Mouse (Mus musculus) cerebellum, adult 11-12 months (tissue): ENCODE measurements around the gene Dcaf1.
A peak's percentile ranks its signal among the peaks of the same experiment; 100 is the strongest.

Source experiments
- DNase-seq: peaks from one replicate; pipeline ENCODE4 v3.0.0; 2022

The Dcaf1 gene

GRCm38 (mm10) chr9:106821618-106822380, at the start of gene Dcaf1:
Gene Dcaf1 (plus strand): TSS chr9:106821874.
- peak; percentile 95 for DNase-seq

DNA sequence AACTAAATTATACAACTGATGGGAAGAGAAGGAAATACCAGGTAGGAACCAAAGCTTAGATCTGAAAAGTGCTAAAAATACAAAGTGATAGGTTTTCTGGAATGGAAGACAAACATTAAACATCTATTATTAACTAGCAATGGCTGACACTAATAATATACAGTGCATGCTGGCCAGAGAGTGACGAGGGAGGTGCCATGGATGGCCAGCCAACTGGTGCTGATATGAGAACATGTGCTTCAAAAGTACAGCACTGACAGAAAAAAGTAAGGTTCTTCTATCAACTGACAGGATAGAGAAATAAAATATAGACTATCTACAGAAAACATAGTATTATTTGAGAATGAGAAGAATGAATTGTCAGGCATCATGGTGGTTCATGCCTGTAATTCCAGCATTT, 45.6 kb upstream of the Dcaf1 start:
- DNase-seq, result no peak

DNA sequence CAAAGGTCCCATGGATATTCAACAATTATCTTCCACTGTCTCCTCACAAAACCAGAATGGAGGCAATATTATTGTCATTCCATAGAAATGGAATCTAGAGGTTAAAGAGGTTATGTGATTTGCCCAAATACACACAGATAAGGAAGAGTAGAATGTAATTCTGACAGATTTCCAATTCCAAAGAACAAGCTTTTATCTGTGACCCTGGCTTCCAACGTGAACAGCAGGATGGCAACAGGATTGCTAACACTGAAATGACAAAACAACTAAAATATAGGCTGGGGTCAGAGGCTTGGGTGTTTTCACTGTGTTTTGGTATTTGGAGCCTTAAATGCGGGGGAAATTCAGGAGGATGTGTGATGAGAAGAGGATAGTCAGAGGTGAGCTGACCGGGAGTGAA, 44.3 kb upstream of the Dcaf1 start:
- DNase-seq, result no peak

- no peak for DNase-seq
These were observed 43.4 kb upstream of the Dcaf1 start for GRCm38 (mm10) chr9:106778319-106778718.

- no peak for DNase-seq
These were observed 41.6 kb upstream of the Dcaf1 start for GRCm38 (mm10) chr9:106780086-106780485.

- no peak for DNase-seq
These were observed 38.1 kb upstream of the Dcaf1 start for GRCm38 (mm10) chr9:106783554-106783953.

DNA sequence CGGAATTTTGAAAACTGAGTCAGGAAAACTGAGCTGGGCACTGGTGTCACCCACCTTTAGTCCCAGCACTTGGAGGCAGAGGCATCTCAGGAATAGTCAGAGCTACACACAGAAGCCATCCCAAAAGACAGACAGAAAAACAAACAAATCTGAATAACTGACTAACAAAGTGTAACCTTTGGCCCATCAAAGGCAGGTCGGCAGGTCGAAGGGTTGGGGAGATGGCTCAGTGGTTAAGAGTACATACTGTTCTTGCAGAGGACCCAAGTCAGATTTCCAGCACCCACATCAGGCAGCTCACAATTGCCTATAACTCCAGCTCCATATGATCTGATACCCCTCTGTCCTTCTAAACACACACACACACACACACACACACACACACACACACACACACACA, 36.5 kb upstream of the Dcaf1 start:
- DNase-seq, result no peak

DNA sequence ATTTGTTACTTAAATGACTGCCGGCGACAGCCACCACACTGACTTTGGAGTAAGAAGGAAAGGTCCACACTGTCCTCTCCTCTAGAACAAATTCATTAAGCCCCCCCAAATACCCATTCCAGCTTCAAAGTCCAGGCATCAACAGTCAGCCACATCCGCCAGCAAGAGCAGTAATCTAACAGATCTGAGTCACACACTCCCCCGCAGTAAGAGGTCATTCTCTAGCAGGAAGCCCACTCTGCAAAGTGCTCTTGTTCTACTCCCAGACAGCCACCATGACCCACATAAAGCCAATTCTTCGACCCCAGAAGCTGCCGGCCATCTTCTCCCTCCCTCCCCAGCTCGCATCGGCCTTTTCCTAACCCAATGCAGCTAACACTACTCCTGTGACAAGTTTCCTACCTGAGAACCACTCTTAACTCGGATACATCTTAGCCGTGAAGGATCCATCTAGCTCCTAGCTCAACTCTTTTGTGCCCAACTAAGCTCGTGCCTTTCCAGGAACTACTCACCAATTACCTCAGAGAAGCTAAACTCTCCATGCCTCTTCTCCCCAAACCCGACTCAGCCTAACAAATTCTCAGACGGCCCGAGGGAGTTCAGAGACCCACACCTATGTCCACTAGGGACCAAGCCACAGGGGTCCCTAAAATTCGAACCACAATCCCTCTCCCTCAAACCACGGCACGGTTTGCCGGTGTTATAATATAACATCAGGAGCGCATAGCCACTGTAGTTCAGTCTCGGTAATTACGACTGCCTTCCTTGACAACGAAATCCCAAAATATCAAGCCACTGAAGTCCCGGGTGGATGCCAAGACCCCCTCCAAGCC, 33.5 kb upstream of the Dcaf1 start:
- DNase-seq, result no peak

- peak; percentile 82 for DNase-seq
These were observed 32.8 kb upstream of the Dcaf1 start, which contains the start of gene Rad54l2 for GRCm38 (mm10) chr9:106788812-106789321. Gene Rad54l2 (minus strand): TSS chr9:106789194.

DNA sequence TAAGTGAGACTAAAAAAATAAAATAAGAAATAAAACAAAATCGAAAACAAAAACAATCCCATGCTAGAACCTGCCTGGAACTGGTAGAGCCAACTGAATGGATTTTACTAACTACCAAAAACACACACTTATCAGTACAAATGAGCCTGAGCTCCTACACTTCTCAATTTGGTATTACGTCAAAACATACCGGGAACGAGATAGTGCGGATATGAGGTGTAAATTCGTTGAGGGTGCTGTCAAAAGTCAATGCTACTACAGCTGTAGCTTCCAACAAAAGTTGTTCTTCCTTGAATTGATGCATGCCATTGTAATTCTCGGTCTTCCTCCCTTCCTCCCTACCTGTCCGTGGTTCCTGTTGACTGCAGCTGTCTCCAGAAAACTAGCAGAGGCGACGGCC, 32.3 kb upstream of the Dcaf1 start:
- no peak for DNase-seq

GRCm38 (mm10) chr9:106790831-106791230, 30.8 kb upstream of the Dcaf1 start:
- no peak for DNase-seq

DNA sequence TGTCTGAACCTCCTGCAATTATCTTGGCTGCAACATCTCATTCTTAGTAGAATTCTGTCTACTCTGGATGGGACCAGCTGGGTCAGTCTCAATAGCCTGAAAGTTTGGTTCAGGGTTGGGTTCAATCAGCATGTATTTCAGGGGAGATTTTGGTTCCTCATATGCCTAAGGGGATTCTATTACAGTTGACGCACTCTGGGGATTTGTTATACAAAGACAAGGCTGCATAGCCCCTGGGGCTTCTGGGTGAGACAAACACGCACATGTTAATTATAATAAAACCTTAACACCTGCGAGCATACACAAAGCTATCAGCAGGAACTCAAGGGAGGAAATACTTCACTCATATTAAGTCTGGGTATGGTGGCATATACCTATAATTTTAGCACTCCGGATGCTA, 15.2 kb upstream of the Dcaf1 start:
- DNase-seq, result no peak

DNA sequence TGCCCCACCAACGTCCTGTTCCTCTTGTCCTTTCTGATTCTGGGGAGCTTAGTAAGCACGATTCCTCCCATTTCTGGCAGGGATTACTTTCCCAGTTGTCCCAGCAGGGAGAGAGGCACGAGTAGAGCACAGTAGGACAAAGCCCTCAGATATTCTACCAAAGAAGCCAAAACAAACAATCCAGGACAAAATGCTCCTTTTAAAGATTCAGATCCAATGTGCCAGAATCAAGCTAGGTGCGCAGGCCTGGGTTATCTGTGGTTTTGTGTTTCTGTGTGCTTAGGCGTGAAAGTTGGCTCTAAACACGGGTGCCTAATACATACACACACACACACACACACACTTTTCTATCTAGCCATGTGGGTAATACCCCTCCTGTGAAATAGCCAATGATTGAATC, 3.5 kb upstream of the Dcaf1 start:
- no peak for DNase-seq

- DNase-seq, result peak; percentile 24
These were observed 2.5 kb upstream of the Dcaf1 start for GRCm38 (mm10) chr9:106819201-106819600.

GRCm38 (mm10) chr9:106821050-106821617, 540 bp upstream of the Dcaf1 start:
- DNase-seq, result peak; percentile 11

GRCm38 (mm10) chr9:106822381-106823104, 869 bp downstream of the Dcaf1 start:
- DNase-seq, result peak; percentile 82

- DNase-seq, result no peak
These were observed 18.9 kb downstream of the Dcaf1 start for GRCm38 (mm10) chr9:106840569-106840968.

DNA sequence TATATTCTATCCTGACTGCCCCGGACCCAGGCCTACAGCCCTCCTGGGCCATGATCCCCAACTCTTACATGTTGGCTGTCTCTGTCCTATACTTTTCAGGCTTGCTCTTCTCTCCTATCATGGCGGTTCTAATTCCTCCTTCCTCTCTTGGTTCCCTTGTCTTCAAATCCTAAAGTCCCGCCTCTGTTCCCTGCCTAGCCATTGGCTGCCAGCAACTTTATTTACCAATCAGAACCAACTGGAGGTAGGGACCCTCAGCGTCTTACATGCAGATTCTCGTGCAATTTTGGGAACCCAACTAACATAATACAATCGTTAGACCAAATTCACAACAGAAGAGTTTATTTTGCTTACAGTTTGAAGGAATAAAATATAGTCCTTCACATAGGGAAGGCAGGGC, 21.1 kb downstream of the Dcaf1 start:
- no peak for DNase-seq

- no peak for DNase-seq
These were observed 35.0 kb downstream of the Dcaf1 start for GRCm38 (mm10) chr9:106856664-106857063.

DNA sequence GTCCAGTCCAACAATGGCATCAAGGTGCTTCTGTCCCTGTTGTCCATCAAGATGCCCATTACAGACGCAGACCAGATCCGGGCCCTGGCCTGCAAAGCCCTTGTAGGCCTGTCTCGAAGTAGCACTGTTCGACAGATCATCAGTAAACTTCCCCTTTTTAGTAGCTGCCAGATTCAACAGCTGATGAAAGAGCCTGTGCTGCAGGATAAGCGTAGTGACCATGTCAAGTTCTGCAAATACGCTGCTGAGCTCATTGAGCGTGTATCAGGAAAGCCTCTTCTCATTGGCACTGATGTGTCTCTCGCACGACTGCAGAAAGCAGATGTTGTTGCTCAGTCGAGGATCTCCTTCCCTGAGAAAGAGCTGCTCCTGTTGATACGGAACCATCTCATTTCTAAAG, 36.4 kb downstream of the Dcaf1 start:
- no peak for DNase-seq

GRCm38 (mm10) chr9:106874216-106874615, 52.5 kb downstream of the Dcaf1 start:
- DNase-seq, result no peak

DNA sequence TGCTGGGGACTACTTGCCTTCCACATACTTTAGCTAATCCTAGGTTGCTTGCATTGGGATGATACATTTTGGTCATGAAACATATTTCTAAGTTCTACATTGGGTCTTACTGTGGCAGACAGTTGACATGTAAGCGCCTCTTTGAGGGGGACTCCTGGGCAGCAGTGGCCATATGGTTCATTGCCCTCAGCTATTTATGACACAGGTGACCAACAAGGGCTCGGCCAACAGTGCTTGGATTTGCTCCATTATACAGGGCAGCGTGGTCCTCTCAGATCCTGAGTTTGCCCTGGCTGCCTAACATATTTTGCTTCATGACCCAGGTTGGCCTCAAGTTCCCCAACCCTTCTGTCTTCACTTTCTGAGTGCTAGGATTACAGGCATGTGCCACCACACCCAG, 55.0 kb downstream of the Dcaf1 start:
- DNase-seq, result no peak

GRCm38 (mm10) chr9:106879471-106879870, 57.8 kb downstream of the Dcaf1 start:
- no peak for DNase-seq
